Mouse (Mus musculus): ENCODE results near the gene Zbtb8os. TPM values are rescaled to one million over a fixed set of nuclear protein-coding genes. Genes with fewer than 3 reads are reported as not detected.

Gene Zbtb8os
- polyA plus RNA-seq, 1 experiment from 2014 or later, result 23.5 TPM

DNA sequence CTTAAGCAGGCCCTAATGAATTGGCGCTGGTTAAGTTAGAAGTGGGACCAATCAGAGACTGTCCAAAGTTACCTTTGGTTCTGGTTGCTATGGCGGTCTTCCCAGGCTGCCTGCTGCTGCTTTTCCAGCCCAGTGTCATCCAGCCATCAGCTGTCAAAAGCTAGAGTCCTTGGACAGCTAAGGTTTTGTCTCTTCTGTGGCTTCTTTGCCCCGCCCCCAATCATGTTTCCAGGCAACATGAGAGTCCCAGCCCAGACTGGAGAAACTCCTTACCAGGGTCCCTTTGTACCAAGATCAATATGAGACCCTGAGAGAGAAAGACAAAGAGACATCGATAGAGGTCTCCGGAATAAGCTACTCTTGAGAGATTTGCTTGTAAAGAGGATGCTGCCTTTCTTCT, 52.9 kb downstream of the Zbtb8os start:
- Histone ChIP-seq H3K27ac (replicated peaks) (no peak overlapping the region), H3K9me3 (replicated peaks) (no peaks in the 10 kb centered on the region), H3K36me3 (replicated peaks) (no peaks in the 10 kb centered on the region), H3K4me2 (no peak overlapping the region), H3K4me3 (replicated peaks) (no peak overlapping the region), H3K9ac (no peak overlapping the region), H3K27me3 (no peaks in the 10 kb centered on the region), H3K4me1 (replicated peaks) (peaks cover 36% of the 10 kb centered on the region)
- 75% methylated on average over 5 of the region's 5 CpGs for WGBS (ENCODE audit: insufficient replicate concordance)
- no peak for ATAC-seq (ENCODE audit: insufficient read depth)

DNA sequence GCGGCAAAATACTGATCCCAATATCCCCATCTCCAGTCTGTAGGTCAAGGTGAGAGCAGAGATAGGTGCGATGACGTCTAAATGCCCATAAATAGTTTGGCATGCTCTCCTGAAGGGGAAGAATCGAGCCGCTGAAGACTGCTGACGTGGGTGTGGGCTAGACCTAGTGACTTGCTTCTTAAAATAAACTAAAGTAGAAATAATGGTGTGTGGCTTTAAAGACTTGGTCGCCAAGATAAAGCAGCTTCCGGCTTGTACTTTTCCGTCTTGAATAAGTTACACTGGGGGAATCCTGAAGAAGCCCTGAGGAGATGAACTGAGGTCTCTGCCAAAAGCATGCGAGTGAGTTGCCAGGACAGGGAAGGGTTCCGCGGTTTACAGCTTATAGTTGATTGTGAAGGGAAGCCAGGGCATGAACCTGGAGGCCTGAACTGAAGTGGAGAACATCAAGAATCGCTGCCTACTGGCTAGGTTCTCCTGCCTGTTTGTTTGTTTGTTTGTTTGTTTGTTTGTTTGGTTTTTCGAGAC, 54.8 kb downstream of the Zbtb8os start:
- Histone ChIP-seq H3K36me3 (replicated peaks) (no peaks in the 10 kb centered on the region), H3K4me2 (no peak overlapping the region), H3K4me3 (replicated peaks) (no peak overlapping the region), H3K27ac (replicated peaks) (no peak overlapping the region), H3K9me3 (replicated peaks) (no peaks in the 10 kb centered on the region), H3K27me3 (no peaks in the 10 kb centered on the region), H3K9ac (no peak overlapping the region), H3K4me1 (replicated peaks) (peaks cover 36% of the 10 kb centered on the region)
- ATAC-seq (ENCODE audit: insufficient read depth), result no peak
- WGBS (ENCODE audit: insufficient replicate concordance), result 63% methylated on average over 14 of the region's 14 CpGs

DNA sequence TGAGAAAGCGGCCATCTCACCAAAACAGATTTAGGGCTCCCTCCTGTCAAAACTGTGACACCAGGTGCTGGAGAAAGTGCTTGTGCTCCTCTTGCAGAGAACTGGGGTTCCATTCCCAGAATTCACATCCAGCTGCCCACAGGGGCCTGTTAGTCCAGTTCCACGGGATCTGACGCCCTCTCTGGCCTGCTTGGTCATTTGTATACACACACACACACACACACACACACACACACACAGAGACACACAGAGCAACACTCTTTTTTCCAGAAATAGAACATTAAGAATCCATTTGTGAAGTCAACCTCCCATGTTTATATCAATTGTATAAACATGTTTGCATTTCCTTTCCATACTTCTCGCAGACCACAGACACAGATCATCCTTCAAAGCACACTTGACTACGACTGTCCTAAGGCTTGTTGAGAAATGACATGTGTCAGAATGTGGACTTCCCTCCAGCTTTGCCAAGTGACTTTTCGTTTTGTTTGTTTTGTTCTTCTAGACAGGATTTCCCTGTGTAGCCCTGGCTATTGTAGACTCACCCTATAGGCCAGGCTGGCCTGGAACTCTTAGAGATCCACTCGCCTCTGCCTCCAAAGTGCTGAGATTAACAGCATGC, 55.6 kb downstream of the Zbtb8os start:
- ATAC-seq (ENCODE audit: insufficient read depth), result no peak
- H3K4me3 ChIP-seq (replicated peaks), result no peak overlapping the region
- H3K4me2 ChIP-seq, result no peak overlapping the region
- no peaks in the 10 kb centered on the region for H3K36me3 ChIP-seq (replicated peaks)
- no peaks in the 10 kb centered on the region for H3K9me3 ChIP-seq (replicated peaks)
- H3K27me3 ChIP-seq, result no peaks in the 10 kb centered on the region
- 75% methylated on average over 7 of the region's 7 CpGs for WGBS (ENCODE audit: insufficient replicate concordance)
- no peak overlapping the region for H3K9ac ChIP-seq
- peaks cover 28% of the 10 kb centered on the region for H3K4me1 ChIP-seq (replicated peaks)
- no peak overlapping the region for H3K27ac ChIP-seq (replicated peaks)

DNA sequence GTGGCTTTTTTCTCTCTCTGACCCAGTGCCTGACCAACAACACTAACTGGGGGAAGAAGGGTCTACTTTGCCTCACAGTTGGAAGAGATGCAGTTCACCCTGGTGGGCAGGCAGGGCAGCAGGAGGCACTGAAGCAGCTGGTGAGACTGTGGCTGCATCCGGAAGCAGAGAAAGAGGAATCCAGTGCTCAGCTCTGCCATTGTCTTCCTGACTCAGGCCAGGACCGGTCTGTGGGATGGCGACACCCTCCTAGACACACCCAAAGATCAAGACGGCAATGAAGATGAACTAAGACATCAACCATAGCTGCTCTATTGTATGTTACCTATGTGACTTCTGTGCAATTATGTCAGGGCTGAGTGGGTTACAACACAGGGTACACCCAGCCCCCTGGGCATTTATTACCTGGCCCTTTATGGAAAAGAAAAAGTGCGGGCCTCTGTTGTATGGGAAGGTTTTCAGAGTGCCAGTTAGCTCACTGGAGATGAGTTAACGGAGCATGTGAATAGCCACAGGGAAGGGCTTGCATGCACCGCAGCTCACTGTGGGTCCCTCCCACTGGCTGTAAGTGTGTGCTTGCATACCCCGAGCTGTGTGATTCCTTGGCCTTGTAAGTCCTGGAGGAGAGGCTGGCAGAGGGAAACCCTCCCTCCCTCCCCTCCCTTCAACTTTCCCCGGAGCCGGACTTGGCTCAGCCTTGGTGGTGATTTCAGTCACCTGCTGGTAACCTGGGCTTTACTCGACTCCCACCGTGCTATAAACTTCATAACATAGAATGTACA, 58.8 kb downstream of the Zbtb8os start:
- H3K9ac ChIP-seq, result no peak overlapping the region
- peaks cover 9% of the 10 kb centered on the region for H3K4me1 ChIP-seq (replicated peaks)
- no peak overlapping the region for H3K4me3 ChIP-seq (replicated peaks)
- ATAC-seq (ENCODE audit: insufficient read depth), result no peak
- no peaks in the 10 kb centered on the region for H3K27me3 ChIP-seq
- WGBS (ENCODE audit: insufficient replicate concordance), result 48% methylated on average over 12 of the region's 12 CpGs
- H3K27ac ChIP-seq (replicated peaks), result no peak overlapping the region
- no peaks in the 10 kb centered on the region for H3K9me3 ChIP-seq (replicated peaks)
- no peaks in the 10 kb centered on the region for H3K36me3 ChIP-seq (replicated peaks)
- no peak overlapping the region for H3K4me2 ChIP-seq

DNA sequence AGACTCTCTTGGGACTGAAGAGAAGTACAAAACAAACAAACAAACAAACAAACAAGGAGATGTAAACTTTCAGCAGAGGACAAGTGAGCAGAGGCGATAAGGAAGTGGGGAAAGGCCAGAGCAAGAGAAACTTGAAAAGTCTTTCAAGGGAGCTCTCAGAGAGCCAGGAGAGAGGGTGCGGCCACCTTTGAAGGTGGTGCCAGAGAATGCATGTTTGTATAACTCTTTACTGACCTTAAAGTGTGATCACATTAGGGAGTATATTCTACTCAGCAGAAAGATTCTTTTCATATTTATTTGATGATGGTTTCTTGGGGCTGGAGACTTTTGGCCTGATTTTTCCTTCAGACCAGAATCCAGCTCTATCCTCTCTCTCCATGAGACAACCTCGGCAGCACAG, 61.5 kb downstream of the Zbtb8os start:
- Histone ChIP-seq H3K27ac (replicated peaks) (no peak overlapping the region), H3K36me3 (replicated peaks) (no peaks in the 10 kb centered on the region), H3K9ac (no peak overlapping the region), H3K4me1 (replicated peaks) (peaks cover 9% of the 10 kb centered on the region), H3K4me3 (replicated peaks) (no peak overlapping the region), H3K4me2 (no peak overlapping the region), H3K9me3 (replicated peaks) (no peaks in the 10 kb centered on the region), H3K27me3 (no peaks in the 10 kb centered on the region)
- WGBS (ENCODE audit: insufficient replicate concordance), result 70% methylated on average over 3 of the region's 3 CpGs
- ATAC-seq (ENCODE audit: insufficient read depth), result no peak

DNA sequence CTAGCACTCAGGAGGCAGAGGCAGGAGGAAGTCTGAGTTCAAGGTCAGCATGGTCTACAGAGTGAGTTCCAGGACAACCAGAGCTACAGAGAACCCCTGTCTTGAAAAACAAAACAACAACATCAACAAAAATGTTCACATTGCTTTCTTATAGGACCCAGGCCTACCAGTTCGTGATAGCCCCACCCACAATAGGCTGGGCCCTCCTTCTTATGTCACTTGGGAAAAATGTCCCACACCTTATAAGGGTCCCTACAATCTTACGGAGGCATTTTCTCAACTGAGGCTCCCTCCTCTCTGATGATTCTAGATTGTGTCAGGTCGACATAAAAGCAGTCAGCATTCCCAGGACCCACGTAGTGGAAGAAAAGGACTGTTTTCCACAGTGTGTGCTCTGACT, 64.3 kb downstream of the Zbtb8os start:
- H3K27me3 ChIP-seq, result peaks cover 3% of the 10 kb centered on the region; the same call in 1 of the 2 replicates
- WGBS (ENCODE audit: insufficient replicate concordance), result 61% methylated on average over 4 of the region's 4 CpGs
- H3K9me3 ChIP-seq (replicated peaks), result no peaks in the 10 kb centered on the region
- no peaks in the 10 kb centered on the region; the same call in 1 of the 2 replicates for H3K4me1 ChIP-seq (replicated peaks)
- no peak for ATAC-seq (ENCODE audit: insufficient read depth)
- H3K36me3 ChIP-seq (replicated peaks), result no peaks in the 10 kb centered on the region
- no peak overlapping the region for H3K9ac ChIP-seq
- no peak overlapping the region for H3K4me3 ChIP-seq (replicated peaks)
- H3K27ac ChIP-seq (replicated peaks), result no peak overlapping the region
- no peak overlapping the region for H3K4me2 ChIP-seq

Other genes starting within 250 kb of the Zbtb8os start
- gene Tmem54, start 230.1 kb upstream of the Zbtb8os start, polyA plus RNA-seq (2015; fragmentation: Nextera tagmentation; extraction: Ambion mirVana), result 1.2 and 1.9 TPM in 2 replicates
- 0.31 and 0.66 TPM in 2 replicates for gene Hpca, start 213.7 kb upstream of the Zbtb8os start, polyA plus RNA-seq (2015; fragmentation: Nextera tagmentation; extraction: Ambion mirVana)
- 1.0 and 1.1 TPM in 2 replicates for gene Fndc5, start 198.7 kb upstream of the Zbtb8os start, polyA plus RNA-seq (2015; fragmentation: Nextera tagmentation; extraction: Ambion mirVana)
- gene S100pbp, start 146.0 kb upstream of the Zbtb8os start, polyA plus RNA-seq (2015; fragmentation: Nextera tagmentation; extraction: Ambion mirVana), result 6.0 and 6.6 TPM in 2 replicates
- gene Yars, start 145.9 kb upstream of the Zbtb8os start, polyA plus RNA-seq (2015; fragmentation: Nextera tagmentation; extraction: Ambion mirVana), result 60.8 and 62.4 TPM in 2 replicates
- 1.1 and 1.6 TPM in 2 replicates for gene C77080, start 74.3 kb upstream of the Zbtb8os start, polyA plus RNA-seq (2015; fragmentation: Nextera tagmentation; extraction: Ambion mirVana)
- 0.21 and 0.35 TPM in 2 replicates for gene Sync, start 48.1 kb upstream of the Zbtb8os start, polyA plus RNA-seq (2015; fragmentation: Nextera tagmentation; extraction: Ambion mirVana)
- 222 and 261 TPM in 2 replicates for gene Rbbp4, start 325 bp upstream of the Zbtb8os start, polyA plus RNA-seq (2015; fragmentation: Nextera tagmentation; extraction: Ambion mirVana)
- 2.3 TPM in 2 replicates for gene Zbtb8a, start 42.4 kb downstream of the Zbtb8os start, polyA plus RNA-seq (2015; fragmentation: Nextera tagmentation; extraction: Ambion mirVana)
- 0.79 and 1.2 TPM in 2 replicates for gene Zbtb8b, start 105.2 kb downstream of the Zbtb8os start, polyA plus RNA-seq (2015; fragmentation: Nextera tagmentation; extraction: Ambion mirVana)
- gene Bsdc1, start 125.9 kb downstream of the Zbtb8os start, polyA plus RNA-seq (2015; fragmentation: Nextera tagmentation; extraction: Ambion mirVana), result 71.8 and 82.6 TPM in 2 replicates
- 0.09 and 0.12 TPM in 2 replicates for gene Tssk3, start 155.3 kb downstream of the Zbtb8os start, polyA plus RNA-seq (2015; fragmentation: Nextera tagmentation; extraction: Ambion mirVana)
- 0.28 and 0.82 TPM in 2 replicates for gene Fam229a, start 155.5 kb downstream of the Zbtb8os start, polyA plus RNA-seq (2015; fragmentation: Nextera tagmentation; extraction: Ambion mirVana)
- gene Marcksl1, start 177.9 kb downstream of the Zbtb8os start, polyA plus RNA-seq (2015; fragmentation: Nextera tagmentation; extraction: Ambion mirVana), result 51.3 and 52.7 TPM in 2 replicates
- 98.9 and 100 TPM in 2 replicates for gene Hdac1, start 207.0 kb downstream of the Zbtb8os start, polyA plus RNA-seq (2015; fragmentation: Nextera tagmentation; extraction: Ambion mirVana)
- 2.4 and 3.3 TPM in 2 replicates for gene Lck, start 237.9 kb downstream of the Zbtb8os start, polyA plus RNA-seq (2015; fragmentation: Nextera tagmentation; extraction: Ambion mirVana)
- 6.7 and 7.2 TPM in 2 replicates for gene Fam167b, start 242.9 kb downstream of the Zbtb8os start, polyA plus RNA-seq (2015; fragmentation: Nextera tagmentation; extraction: Ambion mirVana)

Data from liver, embryonic 15.5 days (tissue).